Mouse (Mus musculus): ENCODE results near the gene Tcf7l1.

GRCm38 (mm10) chr6:72648002-72648595, 141.0 kb downstream of the Tcf7l1 start:
- TF ChIP-seq POLR2A (IDR thresholded peaks at IDR 0.05; ENCODE audit: control insufficient read depth, extremely low read depth, insufficient read depth, low read length, poor library complexity): no peak
- no peak for TF ChIP-seq CTCF (IDR thresholded peaks at IDR 0.05; ENCODE audit: borderline replicate concordance, control insufficient read depth, extremely low read depth, insufficient read depth, low read length, poor library complexity)

Data from thymus, adult 2 months (tissue).